Mouse (Mus musculus): ENCODE data around the gene Riok2.

GRCm38 (mm10) chr17:17383703-17384102 is 9.6 kb downstream of the Riok2 start:
- TF ChIP-seq CTCF (IDR thresholded peaks at IDR 0.05; ENCODE audit: borderline replicate concordance, insufficient read depth, low read depth, low read length) (no peak), POLR2A (IDR thresholded peaks at IDR 0.05; ENCODE audit: borderline replicate concordance, insufficient read depth, low read length) (no peak)
